Mouse (Mus musculus) erythroblast, embryonic 14.5 days (primary cell): ENCODE measurements around the gene H2-Q6. TPM values are rescaled to one million over a fixed set of nuclear protein-coding genes. Genes with fewer than 3 reads are reported as not detected.
"Not testable (repeated sequence)": the region's sequence is repeated elsewhere in the genome, so short reads cannot be mapped to it uniquely, and the experiment has no call there.

Source experiments
- H3K27me3 ChIP-seq: 2 replicates; pipeline ENCODE4 v1.6.1; 2012; ENCODE audit warnings: inconsistent platforms; ENCODE audit not compliant: control insufficient read depth
- H3K36me3 ChIP-seq: 2 replicates; pipeline ENCODE4 v1.6.1; 2012; ENCODE audit warnings: mild to moderate bottlenecking, inconsistent platforms; ENCODE audit not compliant: control insufficient read depth
- H3K4me1 ChIP-seq: 2 replicates; pipeline ENCODE4 v1.6.1; 2012; ENCODE audit warnings: inconsistent platforms; ENCODE audit not compliant: control insufficient read depth
- H3K4me3 ChIP-seq: replicated peaks from 2 replicates; pipeline ENCODE3; 2012; ENCODE audit warnings: moderate library complexity, mild to moderate bottlenecking, inconsistent platforms
- H3K9me3 ChIP-seq: 2 replicates; pipeline ENCODE4 v1.6.1; 2012; ENCODE audit warnings: low read length, inconsistent platforms, mixed read lengths; ENCODE audit not compliant: control insufficient read depth
- GATA1 ChIP-seq: IDR thresholded peaks from 2 replicates; pipeline ENCODE4 v1.6.1; 2012; ENCODE audit warnings: low read length, inconsistent platforms, mixed read lengths
- TAL1 ChIP-seq: IDR thresholded peaks from 3 replicates; pipeline ENCODE4 v1.6.1; 2012; ENCODE audit warnings: low read length, inconsistent platforms, mixed read lengths
- polyA plus RNA-seq: library from polyadenylated mRNA; stranded (reverse); fragments of >175 nt; gene quantifications from 2 replicates; pipeline ENCODE4 v1.2.3, GENCODE M21; 2012

Gene H2-Q6
- polyA plus RNA-seq, 1 experiment, result 0.09 TPM

- not testable (repeated sequence) for H3K4me3 ChIP-seq, H3K4me1 ChIP-seq, H3K36me3 ChIP-seq, H3K9me3 ChIP-seq
- peaks cover 17% of the 10 kb centered on the region for H3K27me3 ChIP-seq
These were observed 14.2 kb downstream of the H2-Q6 start, which contains the start of gene H2-Q7 for GRCm38 (mm10) chr17:35438885-35439284. Gene H2-Q7, plus strand, starts transcription at chr17:35439155.

DNA sequence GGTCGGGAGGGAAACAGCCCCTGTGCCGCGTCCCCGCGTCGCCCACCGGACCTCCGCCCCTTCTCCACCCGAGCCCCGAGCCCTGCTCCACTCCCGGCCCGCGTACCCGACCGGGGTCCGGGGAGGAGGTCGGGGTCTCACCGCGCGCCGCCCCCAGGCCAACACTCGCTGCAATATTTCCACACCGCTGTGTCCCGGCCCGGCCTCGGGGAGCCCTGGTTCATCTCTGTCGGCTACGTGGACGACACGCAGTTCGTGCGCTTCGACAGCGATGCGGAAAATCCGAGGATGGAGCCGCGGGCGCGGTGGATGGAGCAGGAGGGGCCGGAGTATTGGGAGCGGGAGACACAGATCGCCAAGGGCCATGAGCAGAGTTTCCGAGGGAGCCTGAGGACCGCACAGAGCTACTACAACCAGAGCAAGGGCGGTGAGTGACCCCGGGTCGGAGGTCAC lies 14.7 kb downstream of the H2-Q6 start:
- not testable (repeated sequence) for H3K4me3 ChIP-seq, H3K36me3 ChIP-seq, H3K9me3 ChIP-seq, H3K4me1 ChIP-seq
- peaks cover 17% of the 10 kb centered on the region for H3K27me3 ChIP-seq

- H3K4me3 ChIP-seq, H3K4me1 ChIP-seq, H3K36me3 ChIP-seq, H3K9me3 ChIP-seq: not testable (repeated sequence)
- peaks cover 17% of the 10 kb centered on the region for H3K27me3 ChIP-seq
These were observed 15.4 kb downstream of the H2-Q6 start for GRCm38 (mm10) chr17:35439925-35440645.

- peaks cover 17% of the 10 kb centered on the region for H3K27me3 ChIP-seq
- not testable (repeated sequence) for H3K4me1 ChIP-seq, H3K9me3 ChIP-seq, H3K36me3 ChIP-seq, H3K4me3 ChIP-seq
These were observed 17.7 kb downstream of the H2-Q6 start for GRCm38 (mm10) chr17:35442376-35442775.

DNA sequence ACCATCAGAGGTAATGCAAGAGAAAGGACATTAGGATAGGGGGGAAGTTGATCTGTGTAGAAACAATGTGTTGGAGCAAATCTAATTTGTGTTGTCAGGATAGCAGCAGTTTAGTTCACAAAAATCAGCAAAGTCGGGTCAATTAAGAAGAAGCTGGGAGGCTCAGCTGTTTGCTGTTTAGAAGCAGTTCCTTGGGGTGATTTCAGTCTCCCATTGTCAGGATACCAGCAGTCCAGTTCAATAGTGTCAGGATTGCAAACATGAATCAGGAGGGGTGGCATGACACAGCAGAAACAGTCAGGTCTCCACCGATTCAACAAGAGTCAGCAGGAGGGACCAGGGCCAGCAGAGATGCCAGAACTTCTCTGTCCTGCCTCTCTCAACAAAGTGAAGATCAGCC lies 19.9 kb downstream of the H2-Q6 start:
- not testable (repeated sequence) for H3K36me3 ChIP-seq, H3K27me3 ChIP-seq, H3K4me3 ChIP-seq, H3K4me1 ChIP-seq, H3K9me3 ChIP-seq

DNA sequence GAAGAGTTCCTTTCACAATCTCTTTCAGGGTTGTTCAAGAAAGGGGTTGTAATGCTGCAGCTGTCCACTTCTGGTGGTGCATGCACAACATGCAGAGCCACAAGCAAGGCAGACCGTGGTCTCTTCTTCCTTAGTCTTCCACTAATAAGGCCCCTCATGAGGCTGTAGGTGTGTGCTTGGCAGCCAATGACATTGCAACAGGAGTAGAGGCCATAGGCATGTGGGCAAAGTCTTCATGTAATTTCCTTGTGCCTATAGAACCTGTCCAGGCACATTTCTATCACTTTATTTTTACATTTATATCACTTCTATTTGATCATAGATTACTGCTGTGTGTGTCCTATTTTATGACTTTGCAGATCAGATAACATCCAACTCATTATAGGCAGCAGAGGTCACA lies 33.6 kb downstream of the H2-Q6 start:
- H3K27me3 ChIP-seq, H3K4me3 ChIP-seq, H3K9me3 ChIP-seq, H3K4me1 ChIP-seq, H3K36me3 ChIP-seq: not testable (repeated sequence)

DNA sequence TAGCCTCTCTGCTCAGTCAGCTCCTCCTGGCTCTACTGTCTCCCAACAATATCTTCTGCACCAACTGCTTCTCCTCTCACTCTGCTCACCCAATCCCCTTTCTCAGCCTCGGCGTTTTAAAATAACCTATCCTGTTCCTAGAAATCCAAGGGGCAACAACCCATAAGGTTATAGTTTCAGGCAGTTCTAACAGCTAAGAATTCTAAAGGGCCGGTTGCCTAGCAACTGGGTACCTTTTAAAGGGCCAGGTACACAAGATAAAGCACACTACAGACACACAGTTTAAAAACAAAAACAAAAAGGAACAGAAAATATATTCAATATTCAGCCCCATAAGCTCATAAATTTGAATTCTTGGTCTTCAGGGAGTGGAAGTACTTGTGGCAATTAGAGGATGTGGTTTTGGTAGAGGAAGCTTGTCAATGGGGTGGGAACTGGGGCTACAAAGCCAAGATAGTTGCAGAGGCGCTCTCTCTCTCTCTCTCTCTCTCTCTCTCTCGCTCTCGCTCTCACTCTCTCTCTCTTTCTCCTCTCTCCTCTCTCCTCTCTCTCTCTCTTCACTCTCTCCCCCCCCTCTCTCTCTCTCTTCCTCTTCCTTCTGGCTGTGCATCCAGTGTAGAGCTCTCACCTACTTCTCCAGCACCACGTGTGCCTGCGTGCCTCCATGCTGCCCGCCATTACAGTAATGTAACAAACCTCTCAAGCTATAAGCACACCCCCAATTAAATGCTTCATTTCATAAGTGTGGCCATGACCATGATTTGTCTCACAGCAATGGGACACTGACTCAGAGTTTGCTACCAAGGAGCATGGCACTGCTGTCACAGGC lies 36.1 kb downstream of the H2-Q6 start:
- H3K36me3 ChIP-seq, H3K9me3 ChIP-seq, H3K4me3 ChIP-seq, H3K4me1 ChIP-seq, H3K27me3 ChIP-seq: not testable (repeated sequence)

GRCm38 (mm10) chr17:35465651-35466050 lies 41.0 kb downstream of the H2-Q6 start:
- H3K4me3 ChIP-seq, H3K4me1 ChIP-seq, H3K36me3 ChIP-seq, H3K9me3 ChIP-seq: not testable (repeated sequence)
- peaks cover 19% of the 10 kb centered on the region for H3K27me3 ChIP-seq

GRCm38 (mm10) chr17:35468936-35469335 lies 44.3 kb downstream of the H2-Q6 start:
- H3K4me1 ChIP-seq, H3K4me3 ChIP-seq, H3K36me3 ChIP-seq, H3K9me3 ChIP-seq: not testable (repeated sequence)
- H3K27me3 ChIP-seq, result peaks cover 25% of the 10 kb centered on the region

GRCm38 (mm10) chr17:35469842-35470751 lies 45.4 kb downstream of the H2-Q6 start, which contains the start of gene H2-Q10:
Gene H2-Q10, plus strand, starts transcription at chr17:35470089.
- Histone ChIP-seq H3K9me3 (no peaks in the 10 kb centered on the region), H3K4me3 (peak within 1 kb of the TSS; percentile 44), H3K36me3 (no peaks in the 10 kb centered on the region), H3K27me3 (peaks cover 25% of the 10 kb centered on the region), H3K4me1 (no peaks in the 10 kb centered on the region)
- TF ChIP-seq TAL1, result no peak
- no peak for TF ChIP-seq GATA1

Other genes with a start within 250 kb of the H2-Q6 start
- gene Aif1, start 248.8 kb upstream of the H2-Q6 start, polyA plus RNA-seq, result 0.27 TPM in 1 of 2 replicates, not detected in the other
- gene Lst1, start 236.4 kb upstream of the H2-Q6 start, polyA plus RNA-seq, result not detected in 2 replicates
- 0.07 and 0.08 TPM in 2 replicates for gene Ltb, start 230.4 kb upstream of the H2-Q6 start, polyA plus RNA-seq
- gene Tnf, start 222.8 kb upstream of the H2-Q6 start, polyA plus RNA-seq, result 0.07 and 0.09 TPM in 2 replicates
- 0.03 TPM in 1 of 2 replicates, not detected in the other for gene Lta, start 219.5 kb upstream of the H2-Q6 start, polyA plus RNA-seq
- gene Gm16181, start 204.0 kb upstream of the H2-Q6 start, polyA plus RNA-seq, result not detected in 2 replicates
- 0.04 and 0.37 TPM in 2 replicates for gene Atp6v1g2, start 191.2 kb upstream of the H2-Q6 start, polyA plus RNA-seq
- gene Nfkbil1, start 189.1 kb upstream of the H2-Q6 start, polyA plus RNA-seq, result 1.6 TPM in 2 replicates
- gene Ddx39b, start 183.1 kb upstream of the H2-Q6 start, polyA plus RNA-seq, result 18.8 and 20.8 TPM in 2 replicates
- 2.4 and 2.7 TPM in 2 replicates for gene H2-D1, start 162.1 kb upstream of the H2-Q6 start, polyA plus RNA-seq
- gene H2-Q1, start 104.4 kb upstream of the H2-Q6 start, polyA plus RNA-seq, result not detected in 2 replicates
- gene H2-Q2, start 82.6 kb upstream of the H2-Q6 start, polyA plus RNA-seq, result not detected in 2 replicates
- 0.50 and 0.56 TPM in 2 replicates for gene H2-Q4, start 45.2 kb upstream of the H2-Q6 start, polyA plus RNA-seq
- 0.03 and 0.13 TPM in 2 replicates for gene H2-Q7, start 14.3 kb downstream of the H2-Q6 start, polyA plus RNA-seq
- gene H2-Q10, start 45.2 kb downstream of the H2-Q6 start, polyA plus RNA-seq, result 0.08 and 0.09 TPM in 2 replicates
- 0.05 TPM in 1 of 2 replicates, not detected in the other for gene Pou5f1, start 81.2 kb downstream of the H2-Q6 start, polyA plus RNA-seq
- 29.1 and 33.5 TPM in 2 replicates for gene Tcf19, start 92.0 kb downstream of the H2-Q6 start, polyA plus RNA-seq
- gene Cchcr1, start 92.2 kb downstream of the H2-Q6 start, polyA plus RNA-seq, result 4.7 and 4.9 TPM in 2 replicates
- gene Psors1c2, start 108.4 kb downstream of the H2-Q6 start, polyA plus RNA-seq, result 0.40 and 0.51 TPM in 2 replicates
- 0.02 TPM in 1 of 2 replicates, not detected in the other for gene Cdsn, start 127.3 kb downstream of the H2-Q6 start, polyA plus RNA-seq
- gene 2300002M23Rik, start 142.6 kb downstream of the H2-Q6 start, polyA plus RNA-seq, result not detected in 2 replicates
- gene Sfta2, start 176.7 kb downstream of the H2-Q6 start, polyA plus RNA-seq, result not detected in 2 replicates
- gene Gm9573, start 201.8 kb downstream of the H2-Q6 start, polyA plus RNA-seq, result not detected in 2 replicates
- gene Mucl3, start 218.8 kb downstream of the H2-Q6 start, polyA plus RNA-seq, result not detected in 2 replicates
- gene Vars2, start 242.7 kb downstream of the H2-Q6 start, polyA plus RNA-seq, result 1.9 and 2.6 TPM in 2 replicates
- gene Gtf2h4, start 248.9 kb downstream of the H2-Q6 start, polyA plus RNA-seq, result 1.1 and 1.3 TPM in 2 replicates